Mouse (Mus musculus) intestine, embryonic 16.5 days (tissue): ENCODE measurements around the gene Fgfr2. TPM values are rescaled to one million over a fixed set of nuclear protein-coding genes. Genes with fewer than 3 reads are reported as not detected.

Source experiments
- ATAC-seq: fragments of 200-750 bp; cut with Nextera tagmentation; 2 replicates; pipeline ENCODE4 v1.8.0; 2017; ENCODE audit warnings: moderate TSS enrichment, moderate library complexity
- H3K27ac ChIP-seq: fragments of 300-500 bp; sonication (generic); 2 replicates; pipeline ENCODE4 v1.5.1; 2014; ENCODE audit warnings: mild to moderate bottlenecking, low read length
- H3K27me3 ChIP-seq: fragments of 300-500 bp; sonication (generic); replicated peaks from 2 replicates; pipeline ENCODE4 v1.6.1; 2014; ENCODE audit warnings: low read length, control low read depth, mixed read lengths; ENCODE audit not compliant: control insufficient read depth, insufficient read depth
- H3K36me3 ChIP-seq: fragments of 300-500 bp; sonication (generic); 2 replicates; pipeline ENCODE4 v1.6.1; 2014; ENCODE audit warnings: low read length, control low read depth; ENCODE audit not compliant: control insufficient read depth, insufficient read depth
- H3K4me1 ChIP-seq: fragments of 300-500 bp; sonication (generic); 2 replicates; pipeline ENCODE4 v1.6.1; 2014; ENCODE audit warnings: low read length, control low read depth, mixed read lengths; ENCODE audit not compliant: control insufficient read depth, insufficient read depth
- H3K4me2 ChIP-seq: fragments of 300-500 bp; sonication (generic); 2 replicates; pipeline ENCODE4 v1.6.1; 2014; ENCODE audit warnings: low read depth, low read length, control low read depth
- H3K4me3 ChIP-seq: fragments of 300-500 bp; sonication (generic); 2 replicates; pipeline ENCODE4 v1.5.1; 2014; ENCODE audit warnings: mild to moderate bottlenecking, low read length
- H3K9ac ChIP-seq: fragments of 300-500 bp; sonication (generic); 2 replicates; pipeline ENCODE4 v1.6.1; 2014; ENCODE audit warnings: low read depth, low read length
- H3K9me3 ChIP-seq: fragments of 300-500 bp; sonication (generic); 2 replicates; pipeline ENCODE4 v1.6.1; 2016; ENCODE audit warnings: low read length, control low read depth; ENCODE audit not compliant: control insufficient read depth
- WGBS: fragments of 180-500 bp; shearing (Covaris S2); extraction: QIAGEN DNeasy Blood & Tissue Kit; methylation state at CpG from one replicate; pipeline ENCODE4 v1.1.7; 2014; 5-methylcytosine and 5-hydroxymethylcytosine counted together
- polyA plus RNA-seq: library from polyadenylated mRNA; unstranded; fragments of >200 nt; fragmentation: Nextera tagmentation; extraction: Ambion mirVana; gene quantifications from 2 replicates; pipeline ENCODE4 v1.2.1, GENCODE M21; 2015

Fgfr2 gene
- polyA plus RNA-seq, 1 experiment from 2014 or later: 47.3 TPM

GRCm38 (mm10) chr7:131544871-131545270 is 1578.3 kb downstream of the Fgfr2 start:
- Histone ChIP-seq H3K9me3 (no peaks in the 10 kb centered on the region), H3K4me3 (no peak overlapping the region), H3K9ac (no peak overlapping the region), H3K4me2 (no peak overlapping the region), H3K36me3 (no peaks in the 10 kb centered on the region), H3K4me1 (peaks cover 22% of the 10 kb centered on the region), H3K27me3 (peaks cover 88% of the 10 kb centered on the region), H3K27ac (no peak overlapping the region)
- no peak for ATAC-seq
- WGBS: 2% methylated on average over 5 of the region's 5 CpGs

- WGBS: under 1% methylated on average over 75 of the region's 75 CpGs
- 0 out of 2 replicates have a peak overlapping the region, but pooled peaks have one; percentile 24 for H3K9ac ChIP-seq
- peaks cover 22% of the 10 kb centered on the region for H3K4me1 ChIP-seq
- H3K9me3 ChIP-seq: no peaks in the 10 kb centered on the region
- H3K27me3 ChIP-seq: peaks cover 87% of the 10 kb centered on the region
- peak overlapping the region; percentile 39 for H3K4me3 ChIP-seq
- H3K4me2 ChIP-seq: peak overlapping the region; percentile 59
- no peak overlapping the region for H3K27ac ChIP-seq
- ATAC-seq: no peak
- no peaks in the 10 kb centered on the region for H3K36me3 ChIP-seq
These were observed 1579.3 kb downstream of the Fgfr2 start for GRCm38 (mm10) chr7:131543623-131544481.

- peaks cover 22% of the 10 kb centered on the region for H3K4me1 ChIP-seq
- 0 out of 2 replicates have a peak overlapping the region, but pooled peaks have one; percentile 24 for H3K9ac ChIP-seq
- H3K4me3 ChIP-seq: peak overlapping the region; percentile 39
- H3K4me2 ChIP-seq: peak overlapping the region; percentile 59
- peaks cover 79% of the 10 kb centered on the region for H3K27me3 ChIP-seq
- no peak overlapping the region for H3K27ac ChIP-seq
- 2% methylated on average over 49 of the region's 71 CpGs for WGBS
- ATAC-seq: no peak; the same call in 1 of the 2 replicates
- no peaks in the 10 kb centered on the region for H3K9me3 ChIP-seq
- no peaks in the 10 kb centered on the region for H3K36me3 ChIP-seq
These were observed 1580.1 kb downstream of the Fgfr2 start for GRCm38 (mm10) chr7:131542872-131543622.

- Histone ChIP-seq H3K4me1 (peaks cover 22% of the 10 kb centered on the region), H3K27me3 (peaks cover 72% of the 10 kb centered on the region), H3K4me3 (peak within 1 kb of the TSS; percentile 39), H3K9me3 (no peaks in the 10 kb centered on the region), H3K27ac (no peak within 1 kb of the TSS), H3K4me2 (peak within 1 kb of the TSS; percentile 59), H3K9ac (0 out of 2 replicates have a peak within 1 kb of the TSS, but pooled peaks have one; percentile 24), H3K36me3 (no peaks in the 10 kb centered on the region)
- peak; percentile 15; the same call in 1 of the 2 replicates for ATAC-seq
- under 1% methylated on average over 64 of the region's 65 CpGs for WGBS
These were observed 1580.9 kb downstream of the Fgfr2 start, which contains the start of gene Hmx3 for GRCm38 (mm10) chr7:131542115-131542871. Gene Hmx3, plus strand, starts transcription at chr7:131542867.

- peak overlapping the region; percentile 4; the same call in 1 of the 2 replicates for H3K4me3 ChIP-seq
- H3K27me3 ChIP-seq: peaks cover 65% of the 10 kb centered on the region
- H3K4me2 ChIP-seq: no peak overlapping the region
- no peak overlapping the region for H3K27ac ChIP-seq
- 2% methylated on average over 41 of the region's 41 CpGs for WGBS
- no peaks in the 10 kb centered on the region for H3K9me3 ChIP-seq
- H3K9ac ChIP-seq: no peak overlapping the region
- no peaks in the 10 kb centered on the region for H3K36me3 ChIP-seq
- H3K4me1 ChIP-seq: peaks cover 22% of the 10 kb centered on the region
- ATAC-seq: no peak
These were observed 1581.7 kb downstream of the Fgfr2 start for GRCm38 (mm10) chr7:131541184-131542114.

- no peaks in the 10 kb centered on the region for H3K9me3 ChIP-seq
- no peak overlapping the region for H3K4me2 ChIP-seq
- 0 out of 2 replicates have a peak, but pooled peaks have one; percentile 31 for ATAC-seq
- no peaks in the 10 kb centered on the region for H3K36me3 ChIP-seq
- H3K27me3 ChIP-seq: peaks cover 54% of the 10 kb centered on the region
- H3K4me1 ChIP-seq: peaks cover 22% of the 10 kb centered on the region
- WGBS: under 1% methylated on average over 7 of the region's 7 CpGs
- no peak overlapping the region for H3K9ac ChIP-seq
- no peak overlapping the region for H3K27ac ChIP-seq
- no peak overlapping the region for H3K4me3 ChIP-seq
These were observed 1583.2 kb downstream of the Fgfr2 start for GRCm38 (mm10) chr7:131539979-131540378.

- Histone ChIP-seq H3K4me3 (no peak overlapping the region), H3K27ac (no peak overlapping the region), H3K9me3 (no peaks in the 10 kb centered on the region), H3K4me2 (no peak overlapping the region), H3K36me3 (no peaks in the 10 kb centered on the region), H3K4me1 (no peaks in the 10 kb centered on the region), H3K27me3 (0 out of 2 replicates have a peak, but pooled peaks cover 2% of the 10 kb centered on the region), H3K9ac (no peak overlapping the region)
- WGBS: 72% methylated on average over 2 of the region's 2 CpGs
- no peak for ATAC-seq
These were observed 1619.4 kb downstream of the Fgfr2 start for GRCm38 (mm10) chr7:131503739-131504138.

- H3K4me3 ChIP-seq: no peak overlapping the region
- no peak overlapping the region for H3K4me2 ChIP-seq
- H3K27me3 ChIP-seq: no peaks in the 10 kb centered on the region
- ATAC-seq: no peak
- H3K36me3 ChIP-seq: no peaks in the 10 kb centered on the region
- no peaks in the 10 kb centered on the region for H3K9me3 ChIP-seq
- no peak overlapping the region for H3K27ac ChIP-seq
- 91% methylated on average over 5 of the region's 5 CpGs for WGBS
- H3K9ac ChIP-seq: no peak overlapping the region
- no peaks in the 10 kb centered on the region for H3K4me1 ChIP-seq
These were observed 1644.7 kb downstream of the Fgfr2 start for GRCm38 (mm10) chr7:131478403-131478802.
